Mouse (Mus musculus) adrenal gland, postnatal 4 days (tissue): ENCODE results near the gene Cdk17. TPM values are rescaled to one million over a fixed set of nuclear protein-coding genes. Genes with fewer than 3 reads are reported as not detected.

ENCODE experiments used
- DNase-seq, 2 experiments: peaks; one replicate each; pipeline ENCODE4 v3.0.0; 2021 to 2022; ENCODE audit warnings: low spot score in 2 of 2, mixed read lengths in 2 of 2
- total RNA-seq, 2 experiments: library from RNA; stranded (reverse); gene quantifications; 2 replicates each; pipeline ENCODE4 v1.2.3; 2021

Cdk17 gene
- total RNA-seq, 2 experiments from 2014 or later = 30.5 to 33.1 TPM

DNA sequence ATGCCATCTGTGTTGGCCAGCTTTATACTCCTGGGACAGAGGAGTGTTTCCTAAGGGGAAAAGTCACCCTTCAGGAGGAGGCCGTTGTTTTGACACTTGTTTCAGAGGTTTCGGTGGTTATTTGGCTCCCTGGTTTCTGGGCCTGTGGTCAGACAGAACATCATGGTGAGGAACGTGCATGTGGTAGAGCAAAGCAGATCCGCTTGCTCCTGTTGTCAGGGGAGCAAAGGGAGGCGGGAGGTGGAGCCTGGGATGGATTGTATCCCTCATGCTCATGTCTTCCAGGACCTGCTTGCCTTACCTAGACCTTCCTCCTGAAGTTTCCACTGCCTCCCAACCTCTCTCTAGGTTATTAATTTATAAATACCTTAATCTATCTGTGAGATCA, 5.7 kb downstream of the Cdk17 start:
- DNase-seq = no peak

DNA sequence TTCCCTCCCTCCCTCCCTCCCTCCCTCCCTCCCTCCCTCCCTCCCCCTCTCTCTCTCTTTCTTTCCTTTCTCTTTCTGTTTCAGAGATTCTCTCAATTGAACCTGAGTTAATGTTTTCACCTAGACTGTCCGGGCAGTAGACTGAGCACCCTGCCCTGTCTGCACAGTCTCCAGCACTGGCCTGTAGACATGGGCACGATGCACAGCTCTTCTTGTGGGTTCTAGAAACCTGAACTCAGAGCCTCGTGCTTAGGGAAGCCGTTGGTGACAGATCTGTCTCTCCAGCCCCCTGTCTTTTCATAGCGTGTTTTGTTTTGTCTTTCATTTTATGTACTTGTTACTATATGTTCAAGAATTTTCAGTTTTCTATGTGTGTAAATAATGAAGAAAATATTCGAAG, 6.6 kb downstream of the Cdk17 start:
- DNase-seq = no peak

GRCm38 (mm10) chr10:93168067-93168466, 7.4 kb downstream of the Cdk17 start:
- no peak for DNase-seq

DNA sequence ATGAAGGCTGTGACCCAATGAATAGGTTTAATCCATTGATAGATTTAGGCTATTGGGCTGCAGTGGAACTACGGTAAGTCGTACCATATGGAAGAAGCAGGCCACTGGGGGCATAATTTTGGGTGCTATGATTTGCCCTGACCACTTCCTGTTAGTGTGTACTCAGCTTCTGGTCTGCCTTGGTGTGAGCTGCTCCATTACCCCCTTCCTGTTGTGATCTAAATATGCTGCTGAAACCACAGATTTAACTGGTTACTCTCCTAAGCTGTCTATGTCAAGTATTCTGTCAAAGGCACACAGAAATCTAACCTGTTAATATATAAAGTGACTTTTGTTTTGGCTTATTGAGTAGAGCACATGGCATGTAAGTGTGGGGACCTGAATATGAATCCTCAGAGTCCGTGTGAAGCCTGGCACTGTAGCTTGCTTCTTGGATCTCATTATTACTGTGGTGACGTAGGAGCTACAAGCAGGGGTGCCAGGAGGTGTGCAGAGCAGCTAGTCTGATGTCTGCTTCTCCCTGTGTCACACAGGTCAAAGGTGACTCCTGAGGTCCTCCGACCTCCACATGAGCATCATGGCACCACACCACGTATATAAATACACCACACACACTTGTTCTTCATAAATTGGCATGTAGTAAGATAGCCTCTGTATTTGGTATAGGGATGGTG, 10.6 kb downstream of the Cdk17 start:
- DNase-seq = no peak

DNA sequence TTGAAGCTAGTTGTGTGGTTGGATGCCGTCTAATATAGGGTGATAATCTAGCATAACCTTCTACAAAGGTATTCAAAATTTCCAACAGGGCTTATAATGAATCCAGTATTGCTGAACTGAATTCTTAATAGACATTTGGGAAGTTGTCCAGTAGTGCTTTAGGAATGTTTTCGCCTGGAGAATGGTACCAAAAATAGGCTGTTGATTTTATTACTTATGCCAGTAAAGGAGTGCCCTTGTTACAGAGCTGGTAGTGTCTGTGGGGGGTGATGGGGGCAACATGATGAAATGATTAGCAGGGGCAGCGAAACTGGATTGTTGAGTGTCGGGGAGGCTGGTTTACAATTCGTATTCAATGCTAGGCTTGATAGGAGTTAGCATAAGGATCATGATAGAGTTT, 16.8 kb downstream of the Cdk17 start:
- no peak for DNase-seq

DNA sequence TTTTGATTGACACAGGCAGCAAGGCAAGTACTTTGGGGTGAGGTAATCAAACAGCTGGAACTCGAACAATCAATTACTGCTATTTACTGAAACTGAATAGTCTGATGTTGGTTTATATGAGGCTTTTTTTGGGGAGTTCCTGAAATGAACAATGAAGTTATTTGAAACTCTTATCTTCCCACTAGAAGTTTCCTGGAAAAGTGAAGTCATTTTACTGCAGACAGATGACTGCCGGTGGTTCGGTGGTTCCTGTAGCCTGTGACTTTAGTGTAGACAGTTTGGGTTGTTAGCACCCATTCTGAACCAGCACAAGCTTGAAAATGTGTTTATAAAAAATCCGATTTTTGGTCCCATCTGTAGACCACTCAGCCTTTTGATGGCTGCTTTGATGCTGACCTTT, 17.2 kb downstream of the Cdk17 start:
- no peak for DNase-seq

GRCm38 (mm10) chr10:93178662-93179061, 18.0 kb downstream of the Cdk17 start:
- DNase-seq = no peak

DNA sequence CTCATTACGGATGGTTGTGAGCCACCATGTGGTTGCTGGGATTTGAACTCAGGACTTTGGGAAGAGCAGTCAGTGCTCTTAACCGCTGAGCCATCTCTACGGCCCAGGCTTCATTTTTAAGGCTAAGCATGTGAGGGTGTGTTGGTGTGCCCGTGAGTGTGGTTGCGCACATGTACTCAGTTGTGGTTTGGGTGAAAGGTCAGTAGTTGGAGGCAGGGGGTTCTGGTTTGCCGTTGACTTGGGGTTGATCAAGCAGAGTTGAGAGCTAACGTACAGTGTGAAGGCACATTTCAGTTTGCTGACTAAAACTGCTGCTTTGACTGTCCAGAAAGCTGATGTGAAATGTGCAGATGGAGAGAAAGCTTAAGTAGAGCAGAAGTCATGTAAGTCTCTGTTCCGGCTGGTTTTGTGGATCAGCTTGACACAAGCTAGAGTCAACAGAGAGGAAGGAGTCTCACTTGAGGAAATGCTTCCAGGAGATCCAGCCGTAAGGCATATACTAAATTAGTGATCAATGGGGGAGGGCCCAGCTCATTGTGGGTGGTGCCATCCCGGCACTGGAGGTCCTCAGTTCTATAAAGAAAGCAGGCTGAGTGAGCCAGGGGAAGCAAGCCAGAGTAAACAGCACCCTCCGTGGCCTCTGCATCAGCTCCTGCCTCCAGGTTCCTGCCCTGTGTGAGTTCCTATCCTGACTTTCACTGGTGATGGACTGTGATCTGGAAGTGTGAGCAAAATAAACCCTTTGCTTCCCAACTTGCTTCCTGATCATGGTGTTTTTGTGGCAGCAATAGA, 19.2 kb downstream of the Cdk17 start:
- no peak for DNase-seq

GRCm38 (mm10) chr10:93184351-93184976, 23.8 kb downstream of the Cdk17 start:
- DNase-seq = no peak

DNA sequence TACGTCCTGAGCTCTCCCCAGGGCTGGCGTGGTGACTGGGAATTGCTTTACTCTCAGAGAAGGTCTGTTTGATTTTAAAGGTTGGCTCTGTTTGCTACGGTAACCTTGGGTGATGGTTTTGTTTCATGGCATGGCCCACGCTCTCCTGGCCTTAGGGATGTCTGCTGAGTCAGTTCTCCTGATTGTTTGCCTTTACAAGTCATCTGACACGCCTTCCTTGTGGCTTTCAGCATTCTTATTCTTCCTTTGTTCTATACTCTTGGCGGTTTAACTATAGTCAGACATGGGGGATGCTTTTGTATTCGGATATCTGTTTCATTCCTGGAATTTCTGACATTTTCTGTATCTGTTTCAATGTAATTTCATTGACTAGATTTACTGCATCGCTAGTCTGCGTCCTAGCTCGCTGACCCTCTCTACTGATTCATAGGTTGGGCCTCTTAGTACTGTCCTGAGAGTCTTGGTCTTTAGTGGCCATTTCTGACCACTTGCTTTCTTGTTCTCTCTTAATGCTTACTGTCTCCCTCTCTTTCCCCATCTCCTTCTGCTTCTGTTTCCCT, 27.8 kb downstream of the Cdk17 start:
- DNase-seq = no peak

- DNase-seq = no peak
Measured at GRCm38 (mm10) chr10:93190475-93191262, 30.0 kb downstream of the Cdk17 start.

GRCm38 (mm10) chr10:93197092-93197491, 36.4 kb downstream of the Cdk17 start:
- no peak for DNase-seq

DNA sequence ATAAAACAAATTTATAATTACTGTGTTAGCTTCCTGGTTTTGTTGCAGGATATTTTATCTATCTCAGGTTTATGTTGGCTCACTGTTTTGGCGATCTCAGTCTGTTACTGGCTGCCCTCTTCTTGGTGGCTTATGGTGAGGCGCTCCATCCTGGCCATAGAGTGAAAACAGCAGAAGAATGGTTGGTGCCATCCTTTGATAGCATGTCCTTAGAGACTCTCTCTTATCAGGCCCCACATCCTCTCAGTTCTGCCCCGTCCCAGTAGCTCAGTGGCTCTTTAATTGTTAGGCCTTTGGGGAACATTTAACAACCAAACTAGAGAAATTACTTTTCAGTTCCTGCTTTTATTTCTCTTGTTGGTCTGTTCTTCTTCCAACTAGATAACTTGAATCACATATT, 38.3 kb downstream of the Cdk17 start:
- DNase-seq = no peak

- DNase-seq = no peak
Measured at GRCm38 (mm10) chr10:93201846-93202458, 41.3 kb downstream of the Cdk17 start.

DNA sequence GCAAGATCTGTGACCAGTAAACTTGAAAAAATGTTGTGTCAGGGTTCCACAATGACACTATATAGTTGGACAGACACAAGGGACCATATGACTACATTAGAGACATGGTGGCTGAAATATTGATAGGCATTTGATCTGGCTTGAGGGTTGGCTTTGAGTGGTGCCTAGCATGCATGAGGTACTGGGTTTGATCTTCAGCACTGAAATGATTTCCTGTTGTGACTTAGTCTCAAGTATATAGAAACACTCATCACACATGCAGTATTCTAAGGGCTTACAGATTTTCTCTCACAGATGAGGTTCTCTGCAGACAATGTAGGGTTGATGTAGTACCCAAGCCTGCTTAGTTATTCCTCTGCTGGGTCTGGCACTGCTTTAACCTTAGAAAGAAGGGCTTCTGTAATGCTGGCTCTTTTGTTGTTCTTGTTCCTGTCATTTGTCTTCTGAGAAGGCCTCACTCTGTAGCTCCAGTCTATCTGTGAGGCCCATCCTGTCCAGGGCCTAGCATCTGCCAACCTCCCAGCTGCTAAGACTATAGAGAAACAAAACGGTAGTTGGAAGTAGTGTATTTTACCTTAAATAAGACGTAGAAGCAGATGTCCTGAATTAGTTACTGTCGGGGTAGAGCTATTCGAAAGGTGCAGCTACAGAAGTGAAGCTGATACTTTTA, 44.7 kb downstream of the Cdk17 start:
- DNase-seq = no peak

DNA sequence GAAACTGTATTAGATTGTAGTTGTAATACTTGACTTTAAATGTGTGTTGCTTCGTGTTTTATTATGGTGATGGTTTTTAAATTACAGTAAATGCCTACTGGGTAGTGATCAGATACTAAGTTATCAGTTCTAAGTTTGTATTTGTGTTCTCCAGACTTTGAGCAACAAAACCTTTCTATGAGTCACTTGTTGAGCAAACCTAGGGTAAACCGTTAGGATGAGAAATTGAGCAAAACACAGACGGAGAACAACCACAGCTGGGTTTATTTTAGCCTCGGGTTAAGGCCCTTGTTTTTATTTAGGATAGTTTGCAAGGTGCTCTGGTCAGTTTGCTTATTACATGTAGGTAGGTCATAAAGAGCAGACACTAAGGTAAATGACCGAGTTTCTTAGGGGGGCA, 46.5 kb downstream of the Cdk17 start:
- no peak for DNase-seq

DNA sequence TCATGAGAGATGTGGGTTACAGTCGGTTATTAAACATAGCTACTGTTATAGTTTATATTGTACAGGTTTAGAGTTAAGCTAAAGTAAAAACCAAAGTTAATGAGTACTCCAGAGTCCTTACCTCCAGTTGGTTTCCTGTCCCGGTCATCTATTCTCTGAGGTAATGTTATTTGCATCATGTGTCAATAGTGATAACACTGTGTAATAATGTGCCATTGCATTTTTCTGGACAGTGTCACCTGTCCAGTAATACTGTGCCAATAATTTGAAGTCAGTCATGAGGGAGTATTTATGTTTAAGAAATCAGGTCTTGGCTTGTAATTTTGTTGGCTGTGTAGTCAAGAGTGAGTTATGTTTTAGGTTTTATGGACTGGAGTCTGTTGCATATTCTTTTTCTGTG, 52.0 kb downstream of the Cdk17 start:
- no peak for DNase-seq

- DNase-seq = no peak
Measured at GRCm38 (mm10) chr10:93213339-93213738, 52.7 kb downstream of the Cdk17 start.

GRCm38 (mm10) chr10:93214251-93214650, 53.6 kb downstream of the Cdk17 start:
- DNase-seq = no peak

GRCm38 (mm10) chr10:93215051-93215763, 54.5 kb downstream of the Cdk17 start:
- no peak for DNase-seq
